Mouse (Mus musculus) CH12.LX (cell line): ENCODE measurements at regions not wholly inside any gene's neighbourhood (a gene's known extent, or its start where the extent isn't known, plus 50 kb on each side); places are given as distances from the start of the nearest gene placed in this dataset.

Experiments
- DNase-seq: peaks from one replicate; pipeline ENCODE4 v3.0.0-alpha.2; 2013; ENCODE audit errors: extremely low read depth
- H3K27ac ChIP-seq: 2 replicates; pipeline ENCODE4 v1.5.1; 2012; ENCODE audit warnings: low read depth, mild to moderate bottlenecking, control low read depth, moderate library complexity; ENCODE audit not compliant: insufficient read depth
- H3K27me3 ChIP-seq: replicated peaks from 2 replicates; pipeline ENCODE3; 2012; ENCODE audit warnings: inconsistent platforms
- H3K36me3 ChIP-seq, 2 experiments: replicated peaks in 1 of 2; 2 replicates each; pipeline versions ENCODE3 to v1.6.1; 2012; ENCODE audit warnings: inconsistent platforms in 1 of 2, low read length in 1 of 2, mild to moderate bottlenecking in 1 of 2, mixed read lengths in 1 of 2, moderate library complexity in 1 of 2; ENCODE audit not compliant: control insufficient read depth in 1 of 2, insufficient read depth in 1 of 2
- H3K4me1 ChIP-seq, 2 experiments: 2 replicates each; pipeline ENCODE4 v1.6.1; 2012; ENCODE audit warnings: inconsistent platforms in 1 of 2, moderate library complexity in 1 of 2; ENCODE audit not compliant: insufficient read depth in 2 of 2, control insufficient read depth in 1 of 2
- H3K4me2 ChIP-seq: 2 replicates; pipeline ENCODE4 v1.6.1; 2012; ENCODE audit warnings: low read depth, mild to moderate bottlenecking, control low read depth; ENCODE audit not compliant: poor library complexity, insufficient read depth, severe bottlenecking
- H3K4me3 ChIP-seq, 3 experiments: fragments of 150-350 bp in 1 of 3; sonication (generic) in 1 of 3; replicated peaks in 1 of 3; 2 replicates each; pipeline versions ENCODE3 to v1.5.1; 2011 to 2012; ENCODE audit warnings: low read depth in 2 of 3, low read length in 2 of 3, mild to moderate bottlenecking in 2 of 3, moderate library complexity in 2 of 3, control low read depth in 1 of 3, improper control_type of control experiment in 1 of 3, inconsistent platforms in 1 of 3, mixed read lengths in 1 of 3; ENCODE audit not compliant: poor library complexity in 1 of 3
- H3K79me2 ChIP-seq: replicated peaks from 2 replicates; pipeline ENCODE4 v1.6.1; 2012; ENCODE audit warnings: mild to moderate bottlenecking, moderate library complexity; ENCODE audit not compliant: control insufficient read depth, poor library complexity, insufficient read depth, severe bottlenecking; ENCODE audit errors: extremely low read depth
- H3K9ac ChIP-seq: 2 replicates; pipeline ENCODE4 v1.6.1; 2012; ENCODE audit warnings: low read depth, mild to moderate bottlenecking, control low read depth, moderate library complexity; ENCODE audit not compliant: insufficient read depth
- H3K9me3 ChIP-seq: replicated peaks from 2 replicates; pipeline ENCODE3; 2012; ENCODE audit warnings: low read length, inconsistent platforms, mixed read lengths
- BHLHE40 ChIP-seq: IDR thresholded peaks from 2 replicates; pipeline ENCODE4 v1.6.1; 2011; ENCODE audit warnings: mild to moderate bottlenecking, low read depth, low read length, improper control_type of control experiment
- E2F4 ChIP-seq: IDR thresholded peaks from 2 replicates; pipeline ENCODE4 v1.6.1; 2011; ENCODE audit warnings: low read depth, low read length, improper control_type of control experiment; ENCODE audit not compliant: insufficient replicate concordance
- EP300 ChIP-seq: IDR thresholded peaks from 2 replicates; pipeline ENCODE4 v1.6.1; 2011; ENCODE audit warnings: low read length, improper control_type of control experiment
- ETS1 ChIP-seq: conservative IDR thresholded peaks from 2 replicates; pipeline ENCODE4 v1.6.1; 2012; ENCODE audit warnings: low read depth, mild to moderate bottlenecking, inconsistent platforms, low read length, improper control_type of control experiment, moderate library complexity
- GABPA ChIP-seq: IDR thresholded peaks from 2 replicates; pipeline ENCODE4 v1.6.1; 2012; ENCODE audit warnings: low read depth, low read length, improper control_type of control experiment, inconsistent platforms; ENCODE audit not compliant: insufficient replicate concordance
- KAT2A ChIP-seq: IDR thresholded peaks from 2 replicates; pipeline ENCODE4 v1.6.1; 2012; ENCODE audit warnings: low read length, improper control_type of control experiment, inconsistent platforms; ENCODE audit not compliant: insufficient replicate concordance
- MAZ ChIP-seq: IDR thresholded peaks from 2 replicates; pipeline ENCODE4 v1.6.1; 2012; ENCODE audit warnings: low read depth, mild to moderate bottlenecking, inconsistent platforms, low read length, improper control_type of control experiment, moderate library complexity
- MEF2A ChIP-seq: IDR thresholded peaks from 2 replicates; pipeline ENCODE4 v1.6.1; 2014; ENCODE audit warnings: low read depth, mild to moderate bottlenecking, inconsistent platforms, low read length, improper control_type of control experiment, borderline replicate concordance
- MXI1 ChIP-seq: IDR thresholded peaks from 2 replicates; pipeline ENCODE4 v1.6.1; 2011; ENCODE audit warnings: mild to moderate bottlenecking, low read depth, low read length, improper control_type of control experiment
- MYC ChIP-seq: IDR thresholded peaks from 2 replicates; pipeline ENCODE4 v1.6.1; 2011; ENCODE audit warnings: low read depth, mild to moderate bottlenecking, improper control_type of control experiment, low read length
- NELFE ChIP-seq: IDR thresholded peaks from 2 replicates; pipeline ENCODE4 v1.6.1; 2011; ENCODE audit warnings: low read depth, low read length, improper control_type of control experiment
- NRF1 ChIP-seq: IDR thresholded peaks from 2 replicates; pipeline ENCODE4 v1.6.1; 2014; ENCODE audit warnings: low read depth, mild to moderate bottlenecking, inconsistent platforms, low read length, improper control_type of control experiment, moderate library complexity
- PAX5 ChIP-seq: IDR thresholded peaks from 2 replicates; pipeline ENCODE4 v1.6.1; 2012; ENCODE audit warnings: low read length, inconsistent platforms, mixed read lengths
- POLR2A ChIP-seq: IDR thresholded peaks from 2 replicates; pipeline ENCODE4 v1.6.1; 2011; ENCODE audit warnings: low read depth, mild to moderate bottlenecking, improper control_type of control experiment, low read length
- POLR2AphosphoS2 ChIP-seq: IDR thresholded peaks from 2 replicates; pipeline ENCODE4 v1.6.1; 2011; ENCODE audit warnings: low read depth, low read length, improper control_type of control experiment
- SIN3A ChIP-seq: IDR thresholded peaks from 2 replicates; pipeline ENCODE4 v1.6.1; 2012; ENCODE audit warnings: low read length, improper control_type of control experiment, inconsistent platforms
- TBP ChIP-seq: conservative IDR thresholded peaks from 2 replicates; pipeline ENCODE4 v1.6.1; 2011; ENCODE audit warnings: low read depth, low read length, improper control_type of control experiment
- TCF12 ChIP-seq: IDR thresholded peaks from 2 replicates; pipeline ENCODE4 v1.6.1; 2014; ENCODE audit warnings: low read depth, mild to moderate bottlenecking, inconsistent platforms, low read length, improper control_type of control experiment
- UBTF ChIP-seq: IDR thresholded peaks from 2 replicates; pipeline ENCODE4 v1.6.1; 2012; ENCODE audit warnings: low read depth, mild to moderate bottlenecking, inconsistent platforms, low read length, improper control_type of control experiment, moderate library complexity
- USF2 ChIP-seq: conservative IDR thresholded peaks from 2 replicates; pipeline ENCODE4 v1.6.1; 2011; ENCODE audit warnings: low read depth, low read length, improper control_type of control experiment
- ZC3H11A ChIP-seq: IDR thresholded peaks from 2 replicates; pipeline ENCODE4 v1.6.1; 2012; ENCODE audit warnings: low read depth, mild to moderate bottlenecking, inconsistent platforms, low read length, improper control_type of control experiment
- ZKSCAN1 ChIP-seq: IDR thresholded peaks from 2 replicates; pipeline ENCODE4 v1.6.1; 2012; ENCODE audit warnings: low read depth, inconsistent platforms, low read length, improper control_type of control experiment, borderline replicate concordance
- ZNF384 ChIP-seq: IDR thresholded peaks from 2 replicates; pipeline ENCODE4 v1.6.1; 2012; ENCODE audit warnings: low read depth, low read length, improper control_type of control experiment, inconsistent platforms
- dilution Hi-C: fragments of 300-500 bp; cut with MboI; formaldehyde crosslinking; loops from 2 replicates; pipeline ENCODE4 v1.14.3; 2020; ENCODE audit warnings: low sequenced_read_pairs; ENCODE audit not compliant: extremely low pct_unique_long_range_greater_than_20kb, extremely low pct_ligation_motif_present
- in situ Hi-C: fragments of 300-500 bp; cut with MboI; formaldehyde crosslinking; loops from 3 replicates; pipeline ENCODE4 v1.14.3; 2019; ENCODE audit warnings: low sequenced_read_pairs, low pct_ligation_motif_present, low pct_unique_long_range_greater_than_20kb, mixed read lengths

GRCm38 (mm10) chr3:99512250-99512649, 272.1 kb downstream of the Tbx15 start:
- Histone ChIP-seq H3K4me1 (no peaks in the 10 kb centered on the region), H3K36me3 (no peaks in the 10 kb centered on the region), H3K4me3 (no peak overlapping the region), H3K79me2 (no peaks in the 10 kb centered on the region), H3K27me3 (no peaks in the 10 kb centered on the region), H3K27ac (no peak overlapping the region), H3K4me2 (no peak overlapping the region), H3K9me3 (no peaks in the 10 kb centered on the region), H3K9ac (no peak overlapping the region)
- no peak for TF ChIP-seq SIN3A
- no peak for TF ChIP-seq ZC3H11A
- no peak for TF ChIP-seq ZNF384
- no peak for TF ChIP-seq NRF1
- TF ChIP-seq NELFE: no peak
- TF ChIP-seq ETS1: no peak
- no peak for TF ChIP-seq MEF2A
- TF ChIP-seq USF2: no peak
- no peak for TF ChIP-seq BHLHE40
- no peak for TF ChIP-seq MAZ
- no peak for TF ChIP-seq GABPA
- no peak for TF ChIP-seq POLR2A
- no peak for TF ChIP-seq MXI1
- no peak for DNase-seq
- in situ Hi-C loops (no loop called here), dilution Hi-C loops (no loop called here)

- TF ChIP-seq KAT2A (no peak), ZNF384 (no peak), PAX5 (no peak), TCF12 (no peak), ZKSCAN1 (no peak), UBTF (no peak), MAZ (no peak), BHLHE40 (no peak), USF2 (no peak), MYC (no peak), NELFE (no peak), TBP (no peak), EP300 (no peak), POLR2AphosphoS2 (no peak), E2F4 (no peak), MXI1 (no peak)
- TF ChIP-seq, all 38 proteins: peak for 0
- Histone ChIP-seq H3K4me3 (no peak overlapping the region), H3K9me3 (no peaks in the 10 kb centered on the region), H3K79me2 (no peaks in the 10 kb centered on the region), H3K4me2 (no peak overlapping the region), H3K27me3 (no peaks in the 10 kb centered on the region), H3K9ac (no peak overlapping the region), H3K36me3 (no peaks in the 10 kb centered on the region), H3K27ac (no peak overlapping the region), H3K4me1 (no peaks in the 10 kb centered on the region)
- in situ Hi-C loops: no loop called here
- DNase-seq: no peak
- dilution Hi-C loops: no loop called here
Measured at GRCm38 (mm10) chr3:99512933-99513332, 272.8 kb downstream of the Tbx15 start.
